Mouse (Mus musculus) adipocyte (in vitro differentiated cells): ENCODE data around the gene Naga.
"Not testable (repeated sequence)": the region's sequence is repeated elsewhere in the genome, so short reads cannot be mapped to it uniquely, and the experiment has no call there.

Source experiments
- DNase-seq: peaks from one replicate; pipeline ENCODE4 v3.0.0-alpha.2; 2016; ENCODE audit warnings: low spot score

Naga gene

GRCm38 (mm10) chr15:82338593-82339112 lies at the start of gene Naga, which contains the start of the genes Pheta2 and Smdt1:
Gene Naga (minus strand): TSS chr15:82338925.
Gene Pheta2 (plus strand): TSS chr15:82338942.
Gene Smdt1 (plus strand): TSS chr15:82338959.
- peak; percentile 95 for DNase-seq

- DNase-seq: no peak
Measured at GRCm38 (mm10) chr15:82385729-82386128, 47.0 kb upstream of the Naga start.

DNA sequence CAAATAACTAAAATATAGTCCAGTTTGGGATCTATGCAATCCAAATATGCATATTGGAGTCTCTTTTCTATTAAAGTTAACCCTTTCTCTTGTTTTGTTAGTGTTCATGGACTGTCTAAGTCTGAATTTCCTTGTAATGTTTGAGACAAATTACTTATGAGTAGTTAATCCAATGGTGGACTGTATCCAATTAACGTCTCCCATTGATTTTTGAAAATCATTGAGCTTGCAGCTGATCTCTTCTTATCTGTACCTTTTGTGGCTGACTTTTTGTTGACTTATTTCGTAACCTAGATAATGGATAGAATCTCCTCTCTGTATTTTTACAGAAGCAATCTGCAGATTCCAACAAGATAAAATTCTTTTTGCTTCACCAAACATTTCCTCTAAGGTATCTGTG lies 43.7 kb upstream of the Naga start:
- DNase-seq: no peak

DNA sequence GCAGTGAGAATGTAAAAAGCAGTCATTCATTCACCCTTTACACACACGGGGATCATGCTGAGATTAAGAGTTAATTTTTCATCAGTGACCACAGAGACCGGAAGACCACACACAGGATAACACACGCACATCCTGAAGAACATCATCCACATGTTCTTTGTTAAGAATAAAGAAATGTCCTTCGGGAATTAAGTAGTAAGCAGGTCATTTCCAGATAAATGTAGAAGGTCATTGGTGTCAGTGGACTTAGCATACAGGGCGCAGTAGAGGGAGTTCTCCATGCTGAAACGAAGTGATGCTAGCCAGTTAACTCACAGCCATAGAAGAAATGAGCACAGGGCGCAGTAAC lies 42.0 kb upstream of the Naga start:
- DNase-seq: no peak

- DNase-seq: no peak
Measured at GRCm38 (mm10) chr15:82379871-82380713, 41.4 kb upstream of the Naga start, which contains the start of gene Cyp2d22. Gene Cyp2d22 (minus strand): TSS chr15:82380260.

DNA sequence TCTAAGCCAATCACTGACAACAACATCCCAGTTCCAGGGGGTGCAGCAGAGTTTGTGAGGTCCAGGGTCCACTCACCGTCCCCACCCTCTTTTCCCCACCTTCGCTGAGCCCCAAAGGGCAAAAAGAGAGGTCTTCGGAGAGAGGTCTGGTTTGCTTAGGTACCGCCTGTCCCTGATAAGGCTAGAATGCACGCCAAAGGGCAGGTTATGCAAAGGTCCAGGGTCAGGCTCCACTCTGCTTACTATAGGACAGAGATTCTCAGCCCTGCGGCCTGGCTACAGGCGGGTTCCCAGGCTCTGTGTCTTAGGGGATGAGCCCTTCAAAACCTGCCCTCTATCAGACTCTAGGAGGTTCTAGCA lies 40.8 kb upstream of the Naga start:
- DNase-seq: no peak

- DNase-seq: no peak
Measured at GRCm38 (mm10) chr15:82378261-82379180, 39.8 kb upstream of the Naga start.

DNA sequence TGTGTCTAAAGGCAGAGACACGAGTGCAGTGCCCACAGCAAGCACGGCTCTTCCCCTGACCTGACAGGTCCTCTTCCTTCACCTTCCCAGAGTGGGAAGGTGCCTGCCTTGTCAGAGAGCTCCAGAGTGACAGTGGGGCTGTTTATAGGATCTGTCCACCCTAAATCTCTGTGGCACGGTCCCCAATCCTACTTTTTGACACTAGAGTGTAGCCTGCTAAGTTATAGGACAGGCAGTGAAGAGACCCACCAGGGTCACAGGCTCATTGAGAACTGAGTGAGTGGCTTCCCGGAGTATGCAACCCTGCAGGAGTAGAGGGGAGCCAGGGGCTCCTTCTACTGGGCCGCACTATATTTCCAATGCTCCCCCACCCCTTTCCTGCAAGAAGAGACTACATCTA lies 39.0 kb upstream of the Naga start:
- DNase-seq: no peak

DNA sequence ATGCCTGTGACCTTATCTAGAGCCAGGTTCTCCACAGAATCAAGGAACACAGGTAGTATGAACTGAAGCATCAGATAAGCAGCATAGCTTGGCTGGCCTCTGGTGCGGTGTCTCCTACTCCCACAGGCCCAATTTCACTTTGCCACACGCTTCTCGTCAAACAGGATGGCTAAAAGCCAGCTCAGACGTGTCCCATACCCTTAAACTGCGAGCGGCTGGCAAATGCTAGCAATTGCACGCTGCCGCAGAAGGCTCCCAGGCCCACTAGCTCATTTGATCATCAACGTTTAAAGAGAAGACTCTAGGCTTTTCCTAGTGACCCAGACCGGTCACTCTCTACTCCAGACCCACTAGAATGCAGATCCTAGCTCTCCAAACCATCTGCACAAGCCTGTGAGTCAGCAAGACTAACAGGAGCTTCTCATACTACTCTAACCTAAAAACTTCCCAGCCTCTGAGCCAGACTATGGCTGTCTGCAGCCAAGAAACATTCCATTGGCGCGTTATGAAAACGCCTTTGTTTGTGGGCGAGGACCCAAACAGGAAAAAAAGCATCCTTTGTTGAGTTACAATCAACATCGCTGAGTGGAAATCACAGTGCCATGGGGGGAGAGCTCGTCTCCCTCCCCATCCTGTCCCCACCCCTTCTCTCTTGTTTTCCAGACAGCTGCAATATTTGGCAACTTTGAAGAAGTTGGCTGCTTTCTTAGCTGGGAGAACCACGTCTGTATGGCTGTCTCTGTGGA lies 37.8 kb upstream of the Naga start:
- DNase-seq: no peak

GRCm38 (mm10) chr15:82375855-82376254 lies 37.1 kb upstream of the Naga start:
- no peak for DNase-seq

DNA sequence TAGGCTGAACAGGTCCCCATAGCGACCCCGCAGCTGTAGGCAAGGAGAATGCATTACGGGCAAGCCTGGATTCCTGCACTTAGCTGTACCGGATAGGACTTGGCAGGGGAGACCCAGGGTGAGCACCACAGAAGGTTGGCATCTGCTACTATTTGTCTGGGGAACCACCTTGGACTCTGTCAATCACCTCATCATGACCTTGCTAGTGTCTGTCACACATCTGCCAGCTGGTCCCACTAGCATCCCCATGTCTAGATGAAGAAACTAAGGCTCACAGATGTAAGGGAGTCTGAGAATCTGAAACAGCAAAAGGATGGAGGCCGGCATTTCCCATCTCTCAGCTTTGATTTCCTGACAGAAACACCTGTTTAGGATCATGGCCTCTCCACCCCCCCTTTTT lies 35.7 kb upstream of the Naga start:
- DNase-seq: no peak

- no peak for DNase-seq
Measured at GRCm38 (mm10) chr15:82372991-82373390, 34.3 kb upstream of the Naga start.

GRCm38 (mm10) chr15:82372446-82372845 lies 33.7 kb upstream of the Naga start:
- DNase-seq: no peak

- no peak for DNase-seq
Measured at GRCm38 (mm10) chr15:82368851-82369250, 30.1 kb upstream of the Naga start.

- DNase-seq: no peak
Measured at GRCm38 (mm10) chr15:82368146-82368545, 29.4 kb upstream of the Naga start.

DNA sequence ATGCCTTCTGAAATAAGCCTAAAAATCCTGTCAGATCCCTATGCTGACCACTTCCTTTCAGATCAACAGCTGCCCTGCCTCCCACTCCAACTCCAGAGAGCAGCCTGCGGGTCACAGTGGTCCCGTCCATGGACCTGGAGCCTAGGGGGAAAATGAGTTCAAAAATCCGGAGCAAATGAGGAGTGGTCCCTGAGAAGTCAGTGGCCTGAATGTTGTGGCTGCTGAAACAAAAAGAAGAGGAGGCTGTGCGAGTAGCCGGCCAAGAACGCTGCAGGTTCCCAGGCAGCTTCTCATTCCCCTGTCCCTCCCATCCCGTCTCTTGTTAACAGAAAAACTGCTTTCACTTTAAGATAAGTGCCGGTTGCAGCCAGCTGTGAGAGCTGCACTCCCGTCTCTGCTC lies 25.8 kb upstream of the Naga start:
- not testable (repeated sequence) for DNase-seq

GRCm38 (mm10) chr15:82363801-82364200 lies 25.1 kb upstream of the Naga start:
- DNase-seq: not testable (repeated sequence)

- DNase-seq: no peak
Measured at GRCm38 (mm10) chr15:82362234-82362633, 23.5 kb upstream of the Naga start.

DNA sequence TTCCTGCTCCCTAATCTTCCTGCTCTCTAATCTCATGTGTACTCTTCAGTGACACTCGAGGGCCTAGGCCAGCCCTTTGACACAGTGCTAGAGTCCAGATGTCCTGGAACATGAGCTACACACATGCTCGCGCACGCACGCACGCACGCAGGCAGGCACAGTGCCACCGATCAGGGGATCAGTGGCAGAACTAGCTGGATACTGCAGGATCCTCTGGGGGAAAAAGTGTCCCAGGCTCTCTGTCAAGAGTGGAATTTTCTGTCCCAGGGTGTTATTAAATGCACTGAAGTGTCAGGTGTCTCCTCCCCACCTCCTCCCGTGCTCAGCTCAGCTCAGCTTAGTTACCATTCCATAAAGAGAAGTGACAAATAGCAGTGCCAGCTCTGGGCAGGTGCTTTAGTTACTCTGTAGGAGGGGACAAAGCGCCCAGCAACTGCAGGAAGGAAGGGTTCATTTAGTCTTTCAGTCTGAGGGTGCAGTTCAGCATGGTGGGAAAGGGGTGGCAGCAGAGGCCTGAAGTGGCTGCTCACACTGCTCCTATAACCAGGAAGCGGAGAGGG lies 22.8 kb upstream of the Naga start:
- DNase-seq: no peak

DNA sequence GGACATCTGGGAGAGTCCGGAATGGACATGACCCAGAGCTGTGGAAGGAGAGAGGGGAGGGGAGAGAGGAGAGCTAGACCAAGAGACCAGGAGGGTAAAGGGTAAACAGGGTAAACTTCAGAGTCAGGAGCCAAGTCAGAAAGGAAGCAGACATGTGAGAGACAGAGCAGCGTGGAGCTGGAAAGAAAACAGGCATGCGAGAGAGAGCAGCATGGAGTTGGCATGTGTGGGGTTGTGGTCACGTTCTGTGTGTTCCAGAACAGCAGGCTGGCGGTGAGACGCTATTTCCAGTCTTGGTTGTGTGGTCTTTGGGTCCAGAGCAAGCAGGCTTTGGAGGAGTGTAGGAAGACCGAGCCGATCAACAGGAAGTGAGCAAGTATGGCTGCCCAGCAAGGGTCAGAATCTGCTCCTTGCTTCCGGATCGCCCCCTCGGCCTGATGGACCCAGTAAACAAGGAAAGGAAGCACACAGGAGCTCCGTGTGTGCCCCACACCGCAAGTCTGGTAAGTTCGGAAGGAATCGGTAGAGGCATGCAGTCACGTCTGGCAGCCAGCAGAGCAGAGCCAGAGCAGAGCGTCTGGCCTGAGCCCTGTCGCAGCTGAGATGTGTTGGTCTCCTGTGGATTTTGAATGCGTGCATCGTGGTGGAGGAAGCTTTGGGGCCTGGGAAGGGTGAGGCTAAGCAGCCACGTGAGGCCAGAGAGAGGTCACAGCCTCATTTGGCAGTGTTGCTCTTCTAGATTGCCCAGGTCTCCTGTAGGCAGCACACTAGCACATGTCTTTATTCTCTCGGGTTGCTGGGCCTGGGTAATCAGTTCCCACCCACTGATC lies 19.9 kb upstream of the Naga start:
- DNase-seq: peak; percentile 66
